Comparison of ENCODE assay signal across 14 mouse cellular contexts in genomic region chr17:62748803-62749619, GRCm38 (mm10).
DNase-seq lines count a peak whose midpoint lies in the region; ATAC-seq and TF ChIP-seq lines count a peak whose summit lies in the region.
"Had no signal": no experiment of that assay in that cellular context is flagged by ENCODE, and none has a peak within 500 bp of the region (broad histone marks: within the 10 kb centered on the region; RNA-seq: fewer than 3 reads in every experiment).

No protein-coding gene starts in this region.

- no peak for DNase-seq in heart, adult 8-10 months (ENCODE audit: low spot score)
- DNase-seq in ovary, adult 18-20 months (ENCODE audit: low spot score), result peak; percentile 6
- DNase-seq in ovary, postnatal 14 days (ENCODE audit: low spot score), result no peak
- DNase-seq in liver, embryonic 11.5 days (ENCODE audit: low spot score), result peak; percentile 48
- DNase-seq in gastrocnemius, adult 8-10 months (ENCODE audit: low spot score in 2 of 2), result no peak
- DNase-seq in frontal cortex, postnatal 36 days (ENCODE audit: low spot score in 2 of 2), result no peak
- DNase-seq in layer of hippocampus, adult 2 months (ENCODE audit: low spot score in 2 of 2), result no peak
- DNase-seq: adrenal gland, postnatal 14 days; cerebellum, adult 9-10 months; kidney, adult 8-10 months; layer of hippocampus, postnatal 36 days; lung, adult 2 months had no signal

- H3K27me3 ChIP-seq in heart, embryonic 14.5 days (ENCODE audit: control insufficient read depth, insufficient read depth, low read length), result no peaks in the 10 kb centered on the region
- H3K27me3 ChIP-seq in liver, embryonic 11.5 days (replicated peaks; ENCODE audit: control insufficient read depth, insufficient read depth, low read length), result no peaks in the 10 kb centered on the region
- H3K27me3 ChIP-seq: Patski had no signal

- no peak for TF ChIP-seq CTCF in layer of hippocampus, adult 2 months (conservative IDR thresholded peaks at IDR 0.05)

- peak overlapping the region; percentile 46 for H3K4me2 ChIP-seq in heart, embryonic 14.5 days (ENCODE audit: low read length)
- H3K4me2 ChIP-seq in liver, embryonic 11.5 days, result peak overlapping the region; percentile 52

- H3K9me3 ChIP-seq in heart, embryonic 14.5 days (ENCODE audit: control insufficient read depth, low read length), result no peaks in the 10 kb centered on the region
- H3K9me3 ChIP-seq in liver, embryonic 11.5 days (ENCODE audit: control insufficient read depth, low read length), result no peaks in the 10 kb centered on the region

- 22% methylated on average over 16 of the region's 16 CpGs for WGBS in heart, embryonic 14.5 days
- WGBS in liver, embryonic 11.5 days, result 19% methylated on average over 16 of the region's 16 CpGs

- peaks cover 3 to 19% of the 10 kb centered on the region in 2 experiments for H3K4me1 ChIP-seq in heart, embryonic 14.5 days (ENCODE audit: control insufficient read depth in 2 of 2, insufficient read depth in 2 of 2, low read length in 2 of 2)
- H3K4me1 ChIP-seq in liver, embryonic 11.5 days (replicated peaks; ENCODE audit: control insufficient read depth, insufficient read depth, low read length), result peaks cover 11% of the 10 kb centered on the region

- H3K9ac ChIP-seq in heart, embryonic 14.5 days (ENCODE audit: low read length), result peak overlapping the region; percentile 5; the same call in 1 of the 2 replicates
- no peak overlapping the region for H3K9ac ChIP-seq in liver, embryonic 11.5 days (ENCODE audit: low read depth, low read length)

- H3K36me3 ChIP-seq in heart, embryonic 14.5 days (ENCODE audit: control insufficient read depth, insufficient read depth, low read length), result no peaks in the 10 kb centered on the region
- H3K36me3 ChIP-seq in liver, embryonic 11.5 days (ENCODE audit: control insufficient read depth, insufficient read depth, low read length), result no peaks in the 10 kb centered on the region

- no peak for ATAC-seq in heart, embryonic 14.5 days (ENCODE audit: insufficient number of reproducible peaks, insufficient read depth, low FRiP score, low read depth)
- ATAC-seq in liver, embryonic 11.5 days (replicated peaks; ENCODE audit: low FRiP score), result peak; percentile 98
- ATAC-seq: Patski had no signal

- no peak overlapping the region for H3K27ac ChIP-seq in heart, embryonic 14.5 days (replicated peaks in 1 of 2; ENCODE audit: control insufficient read depth in 1 of 2, insufficient read depth in 1 of 2, low read depth in 2 of 2, low read length in 2 of 2)
- peak overlapping the region; percentile 42; the same call in 1 of the 2 replicates for H3K27ac ChIP-seq in liver, embryonic 11.5 days (ENCODE audit: low read depth, low read length)
- H3K27ac ChIP-seq in layer of hippocampus, adult 2 months, result no peak overlapping the region

- H3K4me3 ChIP-seq in heart, embryonic 14.5 days (ENCODE audit: control insufficient read depth in 1 of 2, insufficient read depth in 1 of 2, low read depth in 1 of 2, low read length in 2 of 2), result no peak overlapping the region
- H3K4me3 ChIP-seq in liver, embryonic 11.5 days (ENCODE audit: low read depth, low read length), result no peak overlapping the region
- H3K4me3 ChIP-seq in layer of hippocampus, adult 2 months, result no peak overlapping the region

Comparison
In these comparisons a context has a peak if more than half of its experiments do, and no peak if none do; other contexts are left out.
1. DNase-seq: peak in ovary, adult 18-20 months (single experiment) and liver, embryonic 11.5 days (single experiment); none in heart, adult 8-10 months (single experiment), ovary, postnatal 14 days (single experiment), gastrocnemius, adult 8-10 months (0 of 2), frontal cortex, postnatal 36 days (0 of 2) and layer of hippocampus, adult 2 months (0 of 2).